Mouse (Mus musculus) hindbrain, embryonic 11.5 days (tissue): ENCODE measurements around the gene Cramp1l. TPM values are rescaled to one million over a fixed set of nuclear protein-coding genes. Genes with fewer than 3 reads are reported as not detected.
"Not testable (repeated sequence)": the region's sequence is repeated elsewhere in the genome, so short reads cannot be mapped to it uniquely, and the experiment has no call there.

Experiments used
- ATAC-seq: fragments of 200-750 bp; cut with Nextera tagmentation; 2 replicates; pipeline ENCODE4 v1.8.0; 2017; ENCODE audit warnings: mild to moderate bottlenecking, moderate TSS enrichment, moderate library complexity; ENCODE audit not compliant: low FRiP score
- DNase-seq: peaks from one replicate; pipeline ENCODE4 v3.0.0-alpha.2; 2015; ENCODE audit warnings: low spot score
- H3K27ac ChIP-seq: fragments of 300-500 bp; sonication (generic); 2 replicates; pipeline ENCODE4 v1.5.1; 2014; ENCODE audit warnings: mild to moderate bottlenecking, low read depth, low read length
- H3K27me3 ChIP-seq: fragments of 300-500 bp; sonication (generic); 2 replicates; pipeline ENCODE4 v1.6.1; 2014; ENCODE audit warnings: mild to moderate bottlenecking, low read length, moderate library complexity, mixed read lengths; ENCODE audit not compliant: control insufficient read depth, insufficient read depth
- H3K36me3 ChIP-seq: fragments of 300-500 bp; sonication (generic); 2 replicates; pipeline ENCODE4 v1.6.1; 2014; ENCODE audit warnings: mild to moderate bottlenecking, low read length, moderate library complexity, mixed read lengths; ENCODE audit not compliant: control insufficient read depth, insufficient read depth
- H3K4me1 ChIP-seq: fragments of 300-500 bp; sonication (generic); replicated peaks from 2 replicates; pipeline ENCODE4 v1.6.1; 2014; ENCODE audit warnings: low read length, mixed read lengths; ENCODE audit not compliant: control insufficient read depth, insufficient read depth
- H3K4me2 ChIP-seq: fragments of 300-500 bp; sonication (generic); replicated peaks from 2 replicates; pipeline ENCODE4 v1.6.1; 2014; ENCODE audit warnings: mild to moderate bottlenecking, low read depth, low read length
- H3K4me3 ChIP-seq: fragments of 300-500 bp; sonication (generic); 2 replicates; pipeline ENCODE4 v1.5.1; 2014; ENCODE audit warnings: low read depth, low read length
- H3K9ac ChIP-seq: fragments of 300-500 bp; sonication (generic); 2 replicates; pipeline ENCODE4 v1.6.1; 2014; ENCODE audit warnings: low read depth, low read length
- H3K9me3 ChIP-seq: fragments of 300-500 bp; sonication (generic); 2 replicates; pipeline ENCODE4 v1.6.1; 2016; ENCODE audit warnings: low read length; ENCODE audit not compliant: control insufficient read depth
- WGBS: fragments of 180-500 bp; shearing (Covaris S2); extraction: QIAGEN DNeasy Blood & Tissue Kit; methylation state at CpG from one replicate; pipeline ENCODE4 v1.1.7; 2014; 5-methylcytosine and 5-hydroxymethylcytosine counted together
- polyA plus RNA-seq: library from polyadenylated mRNA; unstranded; fragments of >200 nt; fragmentation: Nextera tagmentation; extraction: Ambion mirVana; gene quantifications from 2 replicates; pipeline ENCODE4 v1.2.1, GENCODE M21; 2014

Cramp1l gene
- polyA plus RNA-seq, 1 experiment from 2014 or later: 15.1 TPM

DNA sequence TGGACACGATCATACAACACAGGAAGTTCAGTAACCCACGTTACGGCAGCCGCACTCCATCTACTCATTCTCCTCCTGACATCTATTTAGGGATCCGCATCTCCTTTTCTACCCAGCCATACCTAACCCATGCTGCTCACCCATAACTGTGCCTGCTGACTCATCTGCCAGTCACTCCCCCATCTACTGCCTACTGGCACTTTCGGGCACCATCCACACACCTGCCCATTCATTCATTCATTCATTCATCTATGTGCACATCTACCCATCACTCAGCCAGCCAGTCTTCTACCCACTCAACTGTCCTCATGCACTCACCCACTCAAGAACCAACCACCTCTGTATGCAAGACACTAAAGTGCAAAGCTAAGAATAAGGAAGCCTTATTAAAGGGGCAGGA is 28.4 kb downstream of the Cramp1l start:
- Histone ChIP-seq H3K9me3 (no peaks in the 10 kb centered on the region), H3K9ac (no peak overlapping the region), H3K27ac (no peak overlapping the region), H3K27me3 (no peaks in the 10 kb centered on the region), H3K36me3 (peaks cover 25% of the 10 kb centered on the region), H3K4me1 (no peaks in the 10 kb centered on the region), H3K4me2 (no peak overlapping the region), H3K4me3 (no peak overlapping the region)
- 97% methylated on average over 6 of the region's 6 CpGs for WGBS
- ATAC-seq (no peak), DNase-seq (no peak)

DNA sequence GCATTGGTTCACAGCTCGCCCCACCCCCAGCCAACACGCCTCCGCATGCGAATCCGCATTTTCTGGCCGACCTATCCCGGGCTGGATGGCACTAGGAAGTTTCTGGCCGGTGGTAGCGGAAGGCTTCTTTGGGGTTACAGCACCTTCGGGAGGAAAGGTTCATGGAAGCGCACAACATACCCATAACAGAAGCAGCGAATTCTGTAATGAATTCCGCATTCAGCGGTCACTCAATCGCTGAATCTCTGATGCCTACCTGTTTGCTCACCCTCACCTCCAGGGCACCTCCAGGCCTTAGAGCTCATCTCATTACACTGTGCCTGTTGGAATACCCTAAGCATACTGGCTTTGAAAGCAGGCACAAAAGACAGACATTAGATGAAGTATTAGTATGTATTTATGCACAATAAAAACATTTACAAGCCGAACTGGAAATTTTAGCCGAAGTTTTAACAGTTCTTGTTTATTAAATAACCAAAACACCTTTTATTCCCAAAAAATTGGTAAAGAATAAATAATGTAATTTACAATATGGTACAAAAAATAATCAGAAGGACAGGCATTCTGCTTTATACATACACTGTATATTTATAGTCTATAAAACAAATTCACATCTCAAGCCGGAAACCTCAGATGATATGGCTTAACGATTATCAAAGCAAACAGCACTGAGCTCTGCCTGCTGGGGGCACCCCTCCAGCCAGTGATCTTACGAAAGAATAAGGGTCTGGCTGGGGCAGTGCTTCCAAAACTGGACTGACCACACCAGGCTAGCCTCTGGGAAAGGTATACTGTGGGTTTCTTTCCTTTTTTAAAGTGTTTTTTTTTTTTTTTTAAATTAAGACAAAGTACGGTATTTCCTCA is 54.5 kb downstream of the Cramp1l start:
- peak overlapping the region; percentile 67 for H3K4me2 ChIP-seq
- DNase-seq: no peak
- H3K9me3 ChIP-seq: no peaks in the 10 kb centered on the region
- H3K9ac ChIP-seq: 0 out of 2 replicates have a peak overlapping the region, but pooled peaks have one; percentile 25
- H3K4me3 ChIP-seq: peak overlapping the region; percentile 86
- peak; percentile 66 for ATAC-seq
- H3K27ac ChIP-seq: no peak overlapping the region
- peaks cover 17% of the 10 kb centered on the region for H3K36me3 ChIP-seq
- no peaks in the 10 kb centered on the region for H3K27me3 ChIP-seq
- H3K4me1 ChIP-seq: no peaks in the 10 kb centered on the region
- 16% methylated on average over 21 of the region's 21 CpGs for WGBS

DNA sequence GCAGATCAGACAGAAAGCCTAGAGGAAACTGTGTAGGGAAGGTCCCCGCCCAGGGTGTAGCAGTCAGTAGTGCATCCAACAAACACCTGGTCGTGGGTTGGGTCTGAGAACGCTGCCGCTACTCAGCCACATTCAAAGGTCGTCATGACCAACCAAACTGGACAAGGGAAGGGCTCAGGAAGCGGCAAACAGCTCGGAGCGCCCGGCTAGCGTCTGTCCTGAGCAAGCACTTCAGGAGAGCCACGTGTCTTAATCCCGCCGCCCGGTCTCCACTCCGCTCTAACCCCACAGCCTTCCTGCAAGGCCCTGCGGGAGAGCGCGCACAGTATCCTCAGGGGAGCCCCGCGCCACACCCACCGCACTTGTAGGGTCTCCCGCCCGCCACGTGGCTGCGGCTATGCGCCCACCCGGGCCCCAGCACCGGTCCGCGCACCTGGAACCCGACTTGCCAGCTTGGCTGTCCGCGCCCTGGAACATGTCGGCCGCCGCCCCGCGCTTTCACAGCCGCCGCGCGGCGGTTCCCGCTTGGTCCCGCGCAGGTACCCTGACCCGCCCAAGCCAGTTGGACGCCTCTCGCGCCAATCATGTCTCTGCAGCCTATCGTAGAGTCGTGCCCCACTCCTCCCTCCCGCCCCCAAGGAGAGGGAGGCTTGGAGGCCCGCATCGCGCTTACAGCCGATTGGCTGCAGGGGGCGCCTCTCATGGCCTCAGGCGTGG is 55.3 kb downstream of the Cramp1l start, which contains the start of gene Jpt2:
Jpt2 (minus strand) TSS at position 555 of the 717 bp plus-strand sequence.
- peak within 1 kb of the TSS; percentile 67 for H3K4me2 ChIP-seq
- peak within 1 kb of the TSS; percentile 67 for H3K27ac ChIP-seq
- no peaks in the 10 kb centered on the region for H3K9me3 ChIP-seq

DNA sequence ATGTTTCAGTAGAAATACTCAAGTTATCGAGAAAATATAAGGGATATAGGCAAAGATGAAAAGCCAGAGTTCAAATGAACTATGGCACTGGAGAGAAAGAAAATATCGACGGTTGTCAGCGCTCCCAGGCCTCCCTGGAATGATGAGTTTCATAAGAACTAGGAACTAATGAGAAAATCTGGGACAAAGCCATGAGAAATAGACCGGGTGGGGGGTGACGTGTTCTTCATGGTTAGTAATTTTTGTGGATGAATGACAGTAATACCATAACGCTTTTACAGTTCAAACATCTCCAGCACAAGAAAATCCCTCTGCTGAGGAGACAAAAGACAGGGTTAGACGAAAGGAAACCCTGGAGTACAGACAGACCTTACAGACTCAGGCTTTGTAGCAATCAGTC is 56.2 kb downstream of the Cramp1l start:
- 50% methylated on average over 8 of the region's 8 CpGs for WGBS
- Histone ChIP-seq H3K4me2 (peak overlapping the region; percentile 67), H3K36me3 (peaks cover 16% of the 10 kb centered on the region), H3K9ac (peak overlapping the region; percentile 84), H3K27me3 (no peaks in the 10 kb centered on the region), H3K9me3 (no peaks in the 10 kb centered on the region), H3K27ac (no peak overlapping the region), H3K4me3 (peak overlapping the region; percentile 86), H3K4me1 (no peaks in the 10 kb centered on the region)
- no peak for ATAC-seq
- no peak for DNase-seq

More for the DNA sequence above, 55.3 kb downstream of the Cramp1l start, which contains the start of gene Jpt2:
- H3K27me3 ChIP-seq: no peaks in the 10 kb centered on the region
- H3K4me3 ChIP-seq: peak within 1 kb of the TSS; percentile 86
- ATAC-seq (peak; percentile 100), DNase-seq (peak; percentile 99)
- H3K9ac ChIP-seq: peak within 1 kb of the TSS; percentile 84
- WGBS: under 1% methylated on average over 55 of the region's 59 CpGs
- H3K36me3 ChIP-seq: peaks cover 17% of the 10 kb centered on the region
- no peaks in the 10 kb centered on the region for H3K4me1 ChIP-seq

DNA sequence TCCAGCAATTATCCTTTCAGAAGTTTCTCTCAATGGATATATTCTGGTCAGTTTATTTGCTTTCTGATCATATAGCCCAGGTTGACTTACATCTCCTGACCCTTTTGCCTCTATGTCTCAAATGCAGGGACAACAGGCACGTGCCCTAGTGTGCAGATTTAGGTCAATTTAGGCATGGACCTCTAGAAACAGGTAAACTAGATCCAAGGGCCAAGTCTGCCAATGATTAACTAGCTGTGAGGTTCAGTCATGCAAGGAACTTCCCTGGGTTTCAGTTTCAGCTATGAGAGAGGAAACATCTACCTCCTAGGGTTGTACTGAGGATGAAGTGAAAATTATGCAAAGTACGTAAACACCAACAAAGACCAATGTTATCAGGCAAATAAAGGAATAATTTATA is 62.3 kb downstream of the Cramp1l start:
- no peak overlapping the region for H3K4me2 ChIP-seq
- DNase-seq: no peak

DNA sequence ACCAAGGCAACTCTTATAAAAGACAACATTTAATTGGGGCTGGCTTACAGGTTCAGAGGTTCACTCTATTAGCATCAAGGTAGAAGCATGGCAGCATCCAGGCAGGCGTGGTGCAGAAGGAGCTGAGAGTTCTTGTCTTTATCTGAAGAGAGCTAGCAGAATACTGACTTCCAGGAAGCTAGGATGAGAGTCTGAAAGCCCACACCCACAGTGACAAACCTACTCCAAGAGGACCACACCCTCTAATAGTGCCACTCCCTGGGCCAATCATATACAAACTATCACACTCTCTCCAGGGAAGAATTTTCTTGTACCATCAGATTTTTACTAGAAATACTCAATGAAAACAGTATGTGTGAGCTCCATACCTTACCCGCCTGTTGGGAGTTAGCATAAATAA is 64.9 kb downstream of the Cramp1l start:
- ATAC-seq (no peak), DNase-seq (no peak)
- peaks cover 11% of the 10 kb centered on the region for H3K36me3 ChIP-seq
- WGBS: 85% methylated on average over 2 of the region's 2 CpGs
- no peak overlapping the region for H3K27ac ChIP-seq
- no peak overlapping the region for H3K4me2 ChIP-seq
- H3K9me3 ChIP-seq: no peaks in the 10 kb centered on the region
- H3K27me3 ChIP-seq: no peaks in the 10 kb centered on the region
- no peak overlapping the region for H3K9ac ChIP-seq
- no peaks in the 10 kb centered on the region for H3K4me1 ChIP-seq
- no peak overlapping the region for H3K4me3 ChIP-seq

More for the DNA sequence above, 62.3 kb downstream of the Cramp1l start:
- Histone ChIP-seq H3K36me3 (peaks cover 11% of the 10 kb centered on the region), H3K9me3 (no peaks in the 10 kb centered on the region), H3K4me1 (no peaks in the 10 kb centered on the region), H3K27me3 (no peaks in the 10 kb centered on the region), H3K27ac (no peak overlapping the region), H3K4me3 (no peak overlapping the region), H3K9ac (no peak overlapping the region)
- 91% methylated on average over 2 of the region's 2 CpGs for WGBS
- no peak for ATAC-seq

DNA sequence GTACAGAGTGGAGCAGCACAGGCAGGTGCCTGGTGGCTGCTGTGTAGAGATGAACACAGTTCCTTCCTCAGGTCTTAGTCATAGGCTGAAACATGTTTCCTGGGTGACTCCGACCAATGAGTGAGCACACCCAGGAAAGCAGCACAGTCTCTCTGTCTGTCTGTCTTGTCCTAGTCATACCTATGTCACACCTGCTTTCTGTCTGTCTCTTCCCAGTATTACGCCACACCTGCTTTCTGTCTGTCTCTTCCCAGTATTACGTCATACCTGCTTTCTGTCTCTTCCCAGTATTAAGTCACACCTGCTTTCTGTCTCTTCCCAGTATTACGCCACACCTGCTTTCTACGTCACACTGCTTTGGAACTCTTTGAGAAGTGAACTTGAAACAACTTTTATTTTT is 67.4 kb downstream of the Cramp1l start:
- no peak overlapping the region for H3K9ac ChIP-seq

DNA sequence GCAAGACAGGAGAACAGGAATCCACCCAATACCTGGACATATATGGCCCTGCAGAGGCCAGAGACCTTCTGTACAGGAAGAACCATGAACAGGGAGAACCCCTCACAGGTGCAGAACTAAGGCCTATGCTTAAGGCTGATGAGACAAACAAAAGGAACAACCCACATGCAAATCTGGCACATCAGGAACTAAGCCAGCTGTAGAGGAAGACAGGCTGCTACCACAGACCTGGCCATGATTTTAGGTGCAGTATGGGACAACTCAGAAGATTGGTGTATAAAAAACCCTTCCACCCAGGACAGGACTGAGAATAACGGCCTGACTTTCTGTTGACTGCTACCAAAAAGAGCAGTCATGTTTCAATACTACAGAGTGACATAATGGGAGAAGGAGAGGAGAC is 72.0 kb downstream of the Cramp1l start:
- WGBS: 84% methylated on average over 1 of the region's 1 CpGs
- not testable (repeated sequence) for H3K27me3 ChIP-seq, H3K4me3 ChIP-seq, H3K4me2 ChIP-seq, DNase-seq, ATAC-seq, H3K4me1 ChIP-seq, H3K36me3 ChIP-seq, H3K27ac ChIP-seq, H3K9me3 ChIP-seq, H3K9ac ChIP-seq

More for the DNA sequence above, 67.4 kb downstream of the Cramp1l start:
- 96% methylated on average over 5 of the region's 5 CpGs for WGBS
- Histone ChIP-seq H3K4me2 (no peak overlapping the region), H3K9me3 (no peaks in the 10 kb centered on the region), H3K36me3 (peaks cover 9% of the 10 kb centered on the region; the same call in 1 of the 2 replicates), H3K4me3 (no peak overlapping the region), H3K4me1 (no peaks in the 10 kb centered on the region), H3K27ac (no peak overlapping the region), H3K27me3 (no peaks in the 10 kb centered on the region)
- no peak for ATAC-seq
- no peak for DNase-seq
